Mouse (Mus musculus): ENCODE measurements around the gene Lrrc4. TPM values are rescaled to one million over a fixed set of nuclear protein-coding genes. Genes with fewer than 3 reads are reported as not detected.

Gene Lrrc4
- polyA plus RNA-seq, 1 experiment from 2014 or later: 7.2 TPM

GRCm38 (mm10) chr6:28681521-28682457, 149.8 kb downstream of the Lrrc4 start:
- Histone ChIP-seq H3K36me3 (ENCODE audit: control insufficient read depth, insufficient read depth, low read length) (no peaks in the 10 kb centered on the region), H3K4me3 (ENCODE audit: low read depth, low read length) (no peak overlapping the region), H3K4me2 (ENCODE audit: low read depth) (no peak overlapping the region), H3K9ac (ENCODE audit: low read length) (no peak overlapping the region), H3K4me1 (ENCODE audit: control insufficient read depth, insufficient read depth, low read length) (no peaks in the 10 kb centered on the region), H3K27me3 (ENCODE audit: control insufficient read depth, insufficient read depth, low read length) (no peaks in the 10 kb centered on the region), H3K27ac (ENCODE audit: low read depth, low read length) (no peak overlapping the region), H3K9me3 (ENCODE audit: control insufficient read depth, low read length) (no peaks in the 10 kb centered on the region)
- 91% methylated on average over 8 of the region's 8 CpGs for WGBS
- DNase-seq (ENCODE audit: low spot score) (no peak), ATAC-seq (ENCODE audit: insufficient read depth, low FRiP score, low TSS enrichment) (no peak)

GRCm38 (mm10) chr6:28680537-28680936, 151.0 kb downstream of the Lrrc4 start:
- Histone ChIP-seq H3K27me3 (ENCODE audit: control insufficient read depth, insufficient read depth, low read length) (no peaks in the 10 kb centered on the region), H3K4me1 (ENCODE audit: control insufficient read depth, insufficient read depth, low read length) (no peaks in the 10 kb centered on the region), H3K4me2 (ENCODE audit: low read depth) (no peak overlapping the region), H3K9me3 (ENCODE audit: control insufficient read depth, low read length) (no peaks in the 10 kb centered on the region), H3K4me3 (ENCODE audit: low read depth, low read length) (no peak overlapping the region), H3K9ac (ENCODE audit: low read length) (no peak overlapping the region), H3K27ac (ENCODE audit: low read depth, low read length) (no peak overlapping the region), H3K36me3 (ENCODE audit: control insufficient read depth, insufficient read depth, low read length) (no peaks in the 10 kb centered on the region)
- ATAC-seq (ENCODE audit: insufficient read depth, low FRiP score, low TSS enrichment) (no peak), DNase-seq (ENCODE audit: low spot score) (no peak)
- 87% methylated on average over 4 of the region's 4 CpGs for WGBS

DNA sequence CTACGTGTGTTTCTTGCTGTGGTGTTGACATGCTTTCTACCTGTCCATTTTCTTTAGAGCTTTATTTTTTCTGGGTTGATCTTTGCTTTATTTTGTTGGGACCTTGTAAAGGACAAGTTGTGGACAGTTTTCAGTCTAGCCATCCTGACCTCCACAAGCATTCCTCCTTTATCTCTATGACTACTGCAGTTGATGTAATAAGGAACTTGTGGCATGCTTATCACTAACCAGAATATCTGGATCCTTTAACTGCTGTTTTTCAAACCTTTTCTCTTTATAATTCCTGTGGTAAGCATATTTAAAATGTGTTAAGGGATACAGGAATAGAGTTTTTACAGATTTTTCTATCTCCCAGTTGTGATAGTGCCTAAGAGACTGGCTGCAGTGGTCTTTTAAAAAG, 152.7 kb downstream of the Lrrc4 start:
- no peaks in the 10 kb centered on the region for H3K27me3 ChIP-seq (ENCODE audit: control insufficient read depth, insufficient read depth, low read length)
- no peaks in the 10 kb centered on the region for H3K4me1 ChIP-seq (ENCODE audit: control insufficient read depth, insufficient read depth, low read length)
- H3K4me3 ChIP-seq (ENCODE audit: low read depth, low read length): no peak overlapping the region
- no peaks in the 10 kb centered on the region for H3K9me3 ChIP-seq (ENCODE audit: control insufficient read depth, low read length)
- ATAC-seq (ENCODE audit: insufficient read depth, low FRiP score, low TSS enrichment) (no peak), DNase-seq (ENCODE audit: low spot score) (no peak)
- H3K9ac ChIP-seq (ENCODE audit: low read length): no peak overlapping the region
- 95% methylated on average over 1 of the region's 1 CpGs for WGBS
- H3K36me3 ChIP-seq (ENCODE audit: control insufficient read depth, insufficient read depth, low read length): no peaks in the 10 kb centered on the region
- H3K4me2 ChIP-seq (ENCODE audit: low read depth): no peak overlapping the region
- H3K27ac ChIP-seq (ENCODE audit: low read depth, low read length): no peak overlapping the region

GRCm38 (mm10) chr6:28674686-28675085, 156.9 kb downstream of the Lrrc4 start:
- 100% methylated on average over 1 of the region's 1 CpGs for WGBS
- no peaks in the 10 kb centered on the region for H3K36me3 ChIP-seq (ENCODE audit: control insufficient read depth, insufficient read depth, low read length)
- no peak overlapping the region for H3K4me3 ChIP-seq (ENCODE audit: low read depth, low read length)
- no peak overlapping the region for H3K27ac ChIP-seq (ENCODE audit: low read depth, low read length)
- no peak overlapping the region for H3K9ac ChIP-seq (ENCODE audit: low read length)
- DNase-seq (ENCODE audit: low spot score): no peak
- no peak overlapping the region for H3K4me2 ChIP-seq (ENCODE audit: low read depth)
- no peak for ATAC-seq (ENCODE audit: insufficient read depth, low FRiP score, low TSS enrichment)
- no peaks in the 10 kb centered on the region for H3K4me1 ChIP-seq (ENCODE audit: control insufficient read depth, insufficient read depth, low read length)
- no peaks in the 10 kb centered on the region for H3K9me3 ChIP-seq (ENCODE audit: control insufficient read depth, low read length)
- no peaks in the 10 kb centered on the region for H3K27me3 ChIP-seq (ENCODE audit: control insufficient read depth, insufficient read depth, low read length)

- Histone ChIP-seq H3K36me3 (ENCODE audit: control insufficient read depth, insufficient read depth, low read length) (no peaks in the 10 kb centered on the region), H3K9me3 (ENCODE audit: control insufficient read depth, low read length) (no peaks in the 10 kb centered on the region), H3K27me3 (ENCODE audit: control insufficient read depth, insufficient read depth, low read length) (no peaks in the 10 kb centered on the region), H3K4me1 (ENCODE audit: control insufficient read depth, insufficient read depth, low read length) (no peaks in the 10 kb centered on the region), H3K27ac (ENCODE audit: low read depth, low read length) (no peak overlapping the region), H3K4me2 (ENCODE audit: low read depth) (no peak overlapping the region), H3K9ac (ENCODE audit: low read length) (no peak overlapping the region), H3K4me3 (ENCODE audit: low read depth, low read length) (no peak overlapping the region)
- no peak for ATAC-seq (ENCODE audit: insufficient read depth, low FRiP score, low TSS enrichment)
- 63% methylated on average over 1 of the region's 1 CpGs for WGBS
- no peak for DNase-seq (ENCODE audit: low spot score)
Measured at GRCm38 (mm10) chr6:28672388-28672787, 159.2 kb downstream of the Lrrc4 start.

GRCm38 (mm10) chr6:28669251-28669650, 162.3 kb downstream of the Lrrc4 start:
- DNase-seq (ENCODE audit: low spot score): no peak
- 95% methylated on average over 5 of the region's 5 CpGs for WGBS
- H3K36me3 ChIP-seq (ENCODE audit: control insufficient read depth, insufficient read depth, low read length): no peaks in the 10 kb centered on the region
- no peak overlapping the region for H3K27ac ChIP-seq (ENCODE audit: low read depth, low read length)
- H3K9ac ChIP-seq (ENCODE audit: low read length): no peak overlapping the region
- no peak overlapping the region for H3K4me2 ChIP-seq (ENCODE audit: low read depth)
- no peak overlapping the region for H3K4me3 ChIP-seq (ENCODE audit: low read depth, low read length)
- ATAC-seq (ENCODE audit: insufficient read depth, low FRiP score, low TSS enrichment): no peak
- H3K4me1 ChIP-seq (ENCODE audit: control insufficient read depth, insufficient read depth, low read length): no peaks in the 10 kb centered on the region
- no peaks in the 10 kb centered on the region for H3K27me3 ChIP-seq (ENCODE audit: control insufficient read depth, insufficient read depth, low read length)
- no peaks in the 10 kb centered on the region for H3K9me3 ChIP-seq (ENCODE audit: control insufficient read depth, low read length)

DNA sequence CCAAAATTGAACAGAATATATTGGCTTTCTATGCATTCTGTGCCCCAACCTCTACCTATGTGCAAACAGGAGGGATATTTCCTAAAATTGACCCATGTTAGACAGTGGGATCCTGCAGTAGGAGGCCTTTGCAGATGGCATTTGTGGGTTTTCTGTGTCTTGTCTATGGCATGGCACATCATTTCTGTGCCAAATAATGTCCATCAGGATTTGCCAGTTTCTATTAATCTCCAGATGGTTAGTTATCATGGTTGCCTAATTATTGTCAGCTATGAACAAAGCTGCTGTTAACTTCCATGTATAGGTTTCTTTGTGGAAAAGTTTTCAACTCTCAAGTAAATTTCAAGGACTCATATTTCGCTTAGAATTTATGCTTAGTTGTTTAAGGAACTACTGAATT, 164.0 kb downstream of the Lrrc4 start:
- ATAC-seq (ENCODE audit: insufficient read depth, low FRiP score, low TSS enrichment) (no peak), DNase-seq (ENCODE audit: low spot score) (no peak)
- Histone ChIP-seq H3K36me3 (ENCODE audit: control insufficient read depth, insufficient read depth, low read length) (no peaks in the 10 kb centered on the region), H3K9me3 (ENCODE audit: control insufficient read depth, low read length) (no peaks in the 10 kb centered on the region), H3K4me2 (ENCODE audit: low read depth) (no peak overlapping the region), H3K4me3 (ENCODE audit: low read depth, low read length) (no peak overlapping the region), H3K9ac (ENCODE audit: low read length) (no peak overlapping the region), H3K4me1 (ENCODE audit: control insufficient read depth, insufficient read depth, low read length) (no peaks in the 10 kb centered on the region), H3K27ac (ENCODE audit: low read depth, low read length) (no peak overlapping the region), H3K27me3 (ENCODE audit: control insufficient read depth, insufficient read depth, low read length) (no peaks in the 10 kb centered on the region)
- WGBS: 91% methylated on average over 1 of the region's 1 CpGs

GRCm38 (mm10) chr6:28664716-28665115, 166.8 kb downstream of the Lrrc4 start:
- Histone ChIP-seq H3K4me1 (ENCODE audit: control insufficient read depth, insufficient read depth, low read length) (no peaks in the 10 kb centered on the region), H3K4me3 (ENCODE audit: low read depth, low read length) (no peak overlapping the region), H3K9me3 (ENCODE audit: control insufficient read depth, low read length) (no peaks in the 10 kb centered on the region), H3K4me2 (ENCODE audit: low read depth) (no peak overlapping the region), H3K9ac (ENCODE audit: low read length) (no peak overlapping the region), H3K36me3 (ENCODE audit: control insufficient read depth, insufficient read depth, low read length) (no peaks in the 10 kb centered on the region), H3K27ac (ENCODE audit: low read depth, low read length) (no peak overlapping the region), H3K27me3 (ENCODE audit: control insufficient read depth, insufficient read depth, low read length) (no peaks in the 10 kb centered on the region)
- ATAC-seq (ENCODE audit: insufficient read depth, low FRiP score, low TSS enrichment): no peak
- DNase-seq (ENCODE audit: low spot score): no peak
- 88% methylated on average over 3 of the region's 3 CpGs for WGBS

DNA sequence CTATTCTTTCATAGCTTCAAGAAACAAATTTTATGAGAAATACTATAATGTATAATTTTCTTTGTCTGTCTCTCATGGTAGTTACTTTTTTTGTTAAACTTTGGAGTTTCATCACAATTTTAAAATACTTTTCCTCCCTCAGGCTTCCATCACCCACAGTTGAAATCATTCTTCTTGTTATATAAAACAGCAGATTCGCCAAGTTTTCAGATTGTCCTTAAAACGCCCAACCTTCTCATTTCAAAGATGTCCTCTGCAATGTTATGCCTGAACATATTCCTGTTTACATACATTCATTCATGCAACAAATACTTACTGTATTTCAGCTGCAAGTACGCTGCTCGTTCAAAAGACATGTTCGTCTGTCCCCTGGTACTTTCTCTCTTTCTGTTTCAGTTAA, 167.9 kb downstream of the Lrrc4 start:
- Histone ChIP-seq H3K9ac (ENCODE audit: low read length) (no peak overlapping the region), H3K27ac (ENCODE audit: low read depth, low read length) (no peak overlapping the region), H3K27me3 (ENCODE audit: control insufficient read depth, insufficient read depth, low read length) (no peaks in the 10 kb centered on the region), H3K4me3 (ENCODE audit: low read depth, low read length) (no peak overlapping the region), H3K4me2 (ENCODE audit: low read depth) (no peak overlapping the region), H3K9me3 (ENCODE audit: control insufficient read depth, low read length) (no peaks in the 10 kb centered on the region), H3K36me3 (ENCODE audit: control insufficient read depth, insufficient read depth, low read length) (no peaks in the 10 kb centered on the region), H3K4me1 (ENCODE audit: control insufficient read depth, insufficient read depth, low read length) (0 out of 2 replicates have a peak, but pooled peaks cover 3% of the 10 kb centered on the region)
- ATAC-seq (ENCODE audit: insufficient read depth, low FRiP score, low TSS enrichment) (no peak), DNase-seq (ENCODE audit: low spot score) (no peak)
- WGBS: 94% methylated on average over 5 of the region's 5 CpGs
